Mouse (Mus musculus) cerebral cortex, adult 2 months (tissue): Measurements from ENCODE around the gene H2-M1.

Experiments
- WGBS: fragments of 180-500 bp; shearing (Covaris S2); methylation state at CpG from one replicate; pipeline ENCODE4 v1.1.7; 2018; 5-methylcytosine and 5-hydroxymethylcytosine counted together

Gene H2-M1

GRCm38 (mm10) chr17:36672119-36672518 is at the start of gene H2-M1:
Gene H2-M1, minus strand, starts transcription at chr17:36672219.
- WGBS = 78% methylated on average over 3 of the region's 3 CpGs

- WGBS = 68% methylated on average over 2 of the region's 2 CpGs
Observed at GRCm38 (mm10) chr17:36697693-36698092, 25.7 kb upstream of the H2-M1 start.

DNA sequence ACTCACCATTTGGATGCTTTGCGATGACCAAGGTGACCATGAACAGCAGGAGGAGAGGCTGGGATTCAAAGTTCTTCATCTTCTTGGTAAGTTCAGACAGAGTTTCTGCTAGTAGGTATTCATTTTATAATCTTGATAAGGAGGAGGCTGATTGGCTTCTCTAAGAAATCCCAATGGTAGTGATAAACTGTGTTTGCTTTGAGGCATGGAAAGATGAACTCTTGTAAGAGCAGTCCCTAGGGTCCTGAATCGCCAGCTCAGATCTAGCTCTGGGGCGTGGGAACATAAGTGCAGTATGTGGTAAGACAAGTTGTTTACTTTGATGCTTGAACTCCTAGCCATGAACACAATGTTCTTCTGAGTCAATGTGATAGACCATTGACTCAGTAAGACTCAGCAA is 29.5 kb downstream of the H2-M1 start, which contains the start of gene H2-M9:
Gene H2-M9 (minus strand): TSS at position 101 of the 400 bp plus-strand sequence.
- 89% methylated on average over 3 of the region's 3 CpGs for WGBS
